Mouse (Mus musculus) erythroblast, adult 5-6 weeks (primary cell): ENCODE measurements around the gene H2al1d. TPM values are rescaled to one million over a fixed set of nuclear protein-coding genes. Genes with fewer than 3 reads are reported as not detected.
"Not testable (repeated sequence)": the region's sequence is repeated elsewhere in the genome, so short reads cannot be mapped to it uniquely, and the experiment has no call there.

ENCODE experiments used
- ATAC-seq: replicated peaks from 2 replicates; pipeline ENCODE4 v1.8.0; 2016; ENCODE audit warnings: moderate number of reproducible peaks, mild to moderate bottlenecking, moderate TSS enrichment, inconsistent platforms; ENCODE audit not compliant: poor library complexity, low FRiP score, severe bottlenecking
- total RNA-seq, 2 experiments: library from RNA; stranded (forward) in 1 of 2; stranded (reverse) in 1 of 2; fragments of 150-400 nt in 1 of 2; fragments of 200-764, 138-1000 nt in 1 of 2; gene quantifications; 2 replicates each; pipeline versions ENCODE4 v1.2.3 to v1.2.4; 2015 to 2017; ENCODE audit warnings: low replicate concordance in 2 of 2

Gene H2al1d
- total RNA-seq (2015; ENCODE audit: low replicate concordance) (not detected in 2 replicates), total RNA-seq (2017; ENCODE audit: low replicate concordance) (not detected in 2 replicates)

DNA sequence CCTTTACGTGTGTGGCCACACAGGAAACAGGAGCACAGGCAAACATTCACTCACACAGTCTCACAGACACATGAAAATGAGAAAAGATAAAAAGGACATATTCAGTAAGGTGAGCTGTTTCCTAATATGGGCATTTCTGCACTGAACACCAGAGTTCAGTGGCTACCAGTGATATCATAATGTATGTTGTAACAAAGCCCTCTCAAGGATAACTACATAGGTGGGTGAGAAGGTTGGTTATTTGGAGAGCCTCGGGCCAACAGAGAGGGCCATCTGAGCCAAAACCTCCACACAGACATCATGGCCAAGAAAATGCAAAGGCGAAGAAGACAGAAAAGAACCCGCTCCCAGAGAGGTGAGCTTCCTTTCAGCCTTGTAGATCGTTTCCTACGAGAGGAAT lies at the start of gene H2al1d:
H2al1d (plus strand) TSS at position 301 of the 400 bp plus-strand sequence.
- ATAC-seq, result not testable (repeated sequence)

DNA sequence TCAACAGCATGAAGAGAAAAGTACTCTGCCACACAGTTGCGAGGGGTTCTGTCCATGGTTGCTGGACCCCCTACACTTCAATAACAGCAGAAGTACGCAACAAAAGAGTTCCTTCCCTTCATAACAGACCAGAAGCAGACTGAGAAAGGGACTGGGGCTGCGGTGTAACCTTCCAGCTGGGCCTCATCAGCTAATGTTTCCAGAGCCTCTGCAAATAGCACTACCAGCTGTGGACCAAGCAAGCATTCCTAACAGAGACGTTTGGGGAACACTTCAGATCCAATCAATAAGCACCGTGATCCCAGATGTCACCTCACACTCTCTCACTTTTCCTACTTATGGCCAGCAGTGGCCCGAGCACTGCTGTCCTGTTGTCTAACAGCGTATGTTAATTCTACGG lies 43.7 kb upstream of the H2al1d start:
- ATAC-seq, result no peak

DNA sequence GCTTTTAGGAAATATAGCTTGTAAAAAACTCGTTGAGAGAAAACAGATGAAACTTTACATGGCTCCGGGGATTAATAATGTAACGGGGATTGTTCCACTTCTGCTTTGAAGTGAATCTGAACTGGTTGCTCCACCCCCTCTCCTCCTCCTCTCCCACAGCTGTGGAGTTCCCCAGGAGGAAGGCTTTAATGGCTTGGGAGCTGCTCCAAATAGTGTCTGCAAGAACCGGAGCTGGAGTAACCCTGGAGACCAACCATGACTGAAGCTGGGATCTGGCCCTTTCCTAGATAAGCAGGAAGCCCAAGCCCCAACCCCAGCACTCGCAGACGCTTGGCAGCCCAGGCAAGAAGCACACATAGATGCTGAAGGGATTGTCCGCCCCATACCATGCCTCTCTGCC lies 40.8 kb upstream of the H2al1d start:
- ATAC-seq, result no peak

DNA sequence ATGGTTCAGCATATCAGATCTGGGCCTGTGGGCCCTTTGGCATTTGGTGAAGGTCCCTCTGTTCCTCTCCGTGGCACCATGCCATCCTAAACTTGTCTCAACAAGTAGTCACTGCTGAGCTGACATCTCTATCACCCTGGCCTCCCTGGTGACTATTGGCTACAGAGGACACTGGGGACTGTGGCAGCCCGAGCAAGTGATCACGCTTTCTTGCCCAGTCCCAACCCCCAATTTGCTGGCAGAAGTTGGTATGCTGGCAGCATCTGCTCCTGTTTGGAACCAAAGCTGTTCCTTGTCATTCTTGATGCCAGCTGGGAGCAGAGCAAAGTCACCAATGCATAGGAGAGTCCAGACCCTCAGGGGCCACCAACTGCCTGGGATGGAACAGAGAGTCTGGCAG lies 39.5 kb upstream of the H2al1d start:
- no peak for ATAC-seq

DNA sequence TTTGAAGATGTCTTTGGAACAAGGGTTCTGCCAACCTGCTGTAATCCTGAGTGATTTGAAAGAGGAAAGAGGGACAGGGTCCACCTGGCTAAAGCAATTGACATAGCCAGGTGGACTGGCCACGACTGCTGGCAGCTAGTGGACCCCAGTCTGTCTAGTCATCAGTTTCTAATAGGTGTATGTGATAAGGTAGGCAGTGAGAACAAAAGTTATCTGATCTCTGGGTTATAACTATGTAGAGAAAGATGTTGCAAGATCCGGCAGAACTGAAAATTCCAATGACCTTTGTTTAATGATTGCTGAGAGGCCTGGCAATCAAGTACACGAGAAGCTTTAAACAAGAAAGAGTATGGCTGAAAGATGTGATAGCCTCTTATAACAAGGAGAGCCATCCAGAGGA lies 35.4 kb upstream of the H2al1d start:
- ATAC-seq, result no peak

DNA sequence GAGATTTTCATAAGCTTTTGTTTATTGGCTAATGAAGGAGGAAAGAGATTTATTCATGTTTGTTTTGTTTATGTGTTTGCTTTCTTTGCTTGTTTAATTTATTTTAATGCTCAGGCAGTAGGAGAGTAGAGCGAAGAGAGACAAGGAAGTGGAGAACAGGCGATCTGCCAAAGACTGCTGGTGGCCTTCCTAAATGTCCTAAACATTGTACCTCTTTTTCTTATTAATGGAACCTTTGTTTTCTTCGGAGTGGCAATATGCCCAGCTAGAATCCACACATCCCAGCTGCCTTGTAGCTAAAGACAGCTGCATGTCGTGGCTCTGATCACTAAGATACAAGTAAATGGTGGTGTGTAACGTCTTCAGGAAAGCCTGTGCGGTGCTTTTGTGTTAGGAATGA lies 31.5 kb upstream of the H2al1d start:
- ATAC-seq, result no peak

DNA sequence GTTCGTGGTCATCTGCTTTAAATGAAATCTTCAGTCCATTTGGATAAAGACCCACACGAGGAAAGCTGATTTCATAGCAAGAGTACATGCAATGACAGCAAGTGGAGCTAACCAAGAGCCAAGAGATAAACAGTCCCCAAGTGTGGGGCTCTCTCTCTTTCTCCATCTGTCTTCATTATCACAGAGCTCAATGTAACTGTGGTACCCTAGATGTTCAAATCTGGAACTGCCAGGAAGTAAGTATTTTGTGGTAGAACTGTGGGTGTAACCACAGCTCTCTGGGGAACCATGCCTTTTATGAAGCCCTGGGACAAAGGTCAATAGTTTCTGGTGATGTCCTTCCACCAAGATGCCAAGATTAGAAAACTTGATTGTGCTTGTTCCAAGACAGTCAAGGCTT lies 27.9 kb upstream of the H2al1d start:
- no peak for ATAC-seq

DNA sequence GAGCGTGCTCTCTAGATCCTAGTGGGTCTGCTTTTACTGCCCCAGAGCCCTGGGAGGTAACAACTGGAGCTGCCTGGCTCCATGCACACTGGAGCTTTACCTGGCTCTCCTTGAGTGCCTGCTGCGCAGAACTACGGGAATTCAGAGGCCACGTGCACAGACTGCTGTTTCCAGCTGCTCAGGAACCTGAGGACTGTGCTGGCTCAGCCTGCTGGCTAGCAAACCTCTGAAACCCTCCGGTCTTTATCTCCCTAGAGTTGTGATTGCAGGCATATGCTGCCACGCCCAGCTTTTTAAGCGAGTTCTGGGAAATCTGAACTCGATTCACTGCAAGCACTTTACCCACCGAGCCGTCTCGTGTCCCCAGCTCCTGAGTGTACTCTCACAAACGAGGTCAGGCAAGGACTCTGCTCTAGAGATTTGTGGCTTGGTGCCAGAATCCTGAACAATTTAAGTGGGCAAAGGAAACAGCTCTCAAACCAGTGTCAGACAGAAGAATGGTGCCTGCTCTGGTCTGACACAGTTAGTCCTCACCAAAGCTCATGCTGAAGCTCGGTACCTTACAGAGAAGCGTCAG lies 20.2 kb upstream of the H2al1d start:
- ATAC-seq, result no peak

DNA sequence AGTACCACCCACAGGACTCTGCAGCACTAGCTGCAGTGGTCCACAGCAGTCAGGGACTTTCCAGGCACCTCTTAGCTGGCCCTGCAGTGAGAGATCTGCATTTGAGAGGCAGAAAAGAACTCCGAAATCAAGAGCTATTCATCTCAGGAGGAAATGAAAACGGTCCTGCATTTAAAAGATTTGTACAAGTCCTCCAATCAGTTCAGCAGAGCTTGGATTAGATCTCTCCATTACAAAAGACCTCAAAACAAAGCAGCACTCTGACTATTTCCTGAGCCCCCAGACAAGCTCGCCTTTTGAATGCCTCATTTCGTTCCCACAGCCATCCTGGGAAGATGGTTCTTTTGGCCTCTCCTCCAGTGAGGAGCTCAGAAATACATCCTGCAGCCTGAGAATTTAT lies 19.4 kb upstream of the H2al1d start:
- ATAC-seq, result no peak

DNA sequence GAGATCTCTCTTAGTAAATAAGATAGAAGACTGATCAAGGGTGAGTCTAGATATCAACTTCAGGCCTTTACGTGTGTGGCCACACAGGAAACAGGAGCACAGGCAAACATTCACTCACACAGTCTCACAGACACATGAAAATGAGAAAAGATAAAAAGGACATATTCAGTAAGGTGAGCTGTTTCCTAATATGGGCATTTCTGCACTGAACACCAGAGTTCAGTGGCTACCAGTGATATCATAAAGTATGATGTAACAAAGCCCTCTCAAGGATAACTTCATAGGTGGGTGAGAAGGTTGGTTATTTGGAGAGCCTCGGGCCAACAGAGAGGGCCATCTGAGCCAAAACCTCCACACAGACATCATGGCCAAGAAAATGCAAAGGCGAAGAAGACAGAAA lies 9.7 kb upstream of the H2al1d start, which contains the start of gene H2al1a:
H2al1a (plus strand) TSS at position 301 of the 400 bp plus-strand sequence.
- not testable (repeated sequence) for ATAC-seq

DNA sequence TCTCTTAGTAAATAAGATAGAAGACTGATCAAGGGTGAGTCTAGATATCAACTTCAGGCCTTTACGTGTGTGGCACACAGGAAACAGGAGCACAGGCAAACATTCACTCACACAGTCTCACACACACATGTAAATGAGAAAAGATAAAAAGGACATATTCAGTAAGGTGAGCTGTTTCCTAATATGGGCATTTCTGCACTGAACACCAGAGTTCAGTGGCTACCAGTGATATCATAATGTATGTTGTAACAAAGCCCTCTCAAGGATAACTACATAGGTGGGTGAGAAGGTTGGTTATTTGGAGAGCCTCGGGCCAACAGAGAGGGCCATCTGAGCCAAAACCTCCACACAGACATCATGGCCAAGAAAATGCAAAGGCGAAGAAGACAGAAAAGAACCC lies 6.5 kb upstream of the H2al1d start, which contains the start of gene H2al1b:
H2al1b (plus strand) TSS at position 301 of the 400 bp plus-strand sequence.
- not testable (repeated sequence) for ATAC-seq

DNA sequence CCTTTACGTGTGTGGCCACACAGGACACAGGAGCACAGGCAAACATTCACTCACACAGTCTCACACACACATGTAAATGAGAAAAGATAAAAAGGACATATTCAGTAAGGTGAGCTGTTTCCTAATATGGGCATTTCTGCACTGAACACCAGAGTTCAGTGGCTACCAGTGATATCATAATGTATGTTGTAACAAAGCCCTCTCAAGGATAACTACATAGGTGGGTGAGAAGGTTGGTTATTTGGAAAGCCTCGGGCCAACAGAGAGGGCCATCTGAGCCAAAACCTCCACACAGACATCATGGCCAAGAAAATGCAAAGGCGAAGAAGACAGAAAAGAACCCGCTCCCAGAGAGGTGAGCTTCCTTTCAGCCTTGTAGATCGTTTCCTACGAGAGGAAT lies 3.3 kb upstream of the H2al1d start, which contains the start of gene H2al1c:
H2al1c (plus strand) TSS at position 301 of the 400 bp plus-strand sequence.
- ATAC-seq, result not testable (repeated sequence)

DNA sequence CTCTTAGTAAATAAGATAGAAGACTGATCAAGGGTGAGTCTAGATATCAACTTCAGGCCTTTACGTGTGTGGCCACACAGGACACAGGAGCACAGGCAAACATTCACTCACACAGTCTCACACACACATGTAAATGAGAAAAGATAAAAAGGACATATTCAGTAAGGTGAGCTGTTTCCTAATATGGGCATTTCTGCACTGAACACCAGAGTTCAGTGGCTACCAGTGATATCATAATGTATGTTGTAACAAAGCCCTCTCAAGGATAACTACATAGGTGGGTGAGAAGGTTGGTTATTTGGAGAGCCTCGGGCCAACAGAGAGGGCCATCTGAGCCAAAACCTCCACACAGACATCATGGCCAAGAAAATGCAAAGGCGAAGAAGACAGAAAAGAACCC lies 3.0 kb downstream of the H2al1d start, which contains the start of gene H2al1e:
H2al1e (plus strand) TSS at position 301 of the 400 bp plus-strand sequence.
- not testable (repeated sequence) for ATAC-seq

DNA sequence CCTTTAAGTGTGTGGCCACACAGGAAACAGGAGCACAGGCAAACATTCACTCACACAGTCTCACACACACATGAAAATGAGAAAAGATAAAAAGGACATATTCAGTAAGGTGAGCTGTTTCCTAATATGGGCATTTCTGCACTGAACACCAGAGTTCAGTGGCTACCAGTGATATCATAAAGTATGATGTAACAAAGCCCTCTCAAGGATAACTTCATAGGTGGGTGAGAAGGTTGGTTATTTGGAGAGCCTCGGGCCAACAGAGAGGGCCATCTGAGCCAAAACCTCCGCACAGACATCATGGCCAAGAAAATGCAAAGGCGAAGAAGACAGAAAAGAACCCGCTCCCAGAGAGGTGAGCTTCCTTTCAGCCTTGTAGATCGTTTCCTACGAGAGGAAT lies 6.2 kb downstream of the H2al1d start, which contains the start of gene H2al1f:
H2al1f (plus strand) TSS at position 301 of the 400 bp plus-strand sequence.
- ATAC-seq, result not testable (repeated sequence)

DNA sequence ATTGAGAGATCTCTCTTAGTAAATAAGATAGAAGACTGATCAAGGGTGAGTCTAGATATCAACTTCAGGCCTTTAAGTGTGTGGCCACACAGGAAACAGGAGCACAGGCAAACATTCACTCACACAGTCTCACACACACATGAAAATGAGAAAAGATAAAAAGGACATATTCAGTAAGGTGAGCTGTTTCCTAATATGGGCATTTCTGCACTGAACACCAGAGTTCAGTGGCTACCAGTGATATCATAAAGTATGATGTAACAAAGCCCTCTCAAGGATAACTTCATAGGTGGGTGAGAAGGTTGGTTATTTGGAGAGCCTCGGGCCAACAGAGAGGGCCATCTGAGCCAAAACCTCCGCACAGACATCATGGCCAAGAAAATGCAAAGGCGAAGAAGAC lies 9.3 kb downstream of the H2al1d start, which contains the start of gene H2al1g:
H2al1g (plus strand) TSS at position 301 of the 400 bp plus-strand sequence.
- ATAC-seq, result not testable (repeated sequence)

DNA sequence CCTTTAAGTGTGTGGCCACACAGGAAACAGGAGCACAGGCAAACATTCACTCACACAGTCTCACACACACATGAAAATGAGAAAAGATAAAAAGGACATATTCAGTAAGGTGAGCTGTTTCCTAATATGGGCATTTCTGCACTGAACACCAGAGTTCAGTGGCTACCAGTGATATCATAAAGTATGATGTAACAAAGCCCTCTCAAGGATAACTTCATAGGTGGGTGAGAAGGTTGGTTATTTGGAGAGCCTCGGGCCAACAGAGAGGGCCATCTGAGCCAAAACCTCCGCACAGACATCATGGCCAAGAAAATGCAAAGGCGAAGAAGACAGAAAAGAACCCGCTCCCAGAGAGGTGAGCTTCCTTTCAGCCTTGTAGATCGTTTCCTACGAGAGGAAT lies 12.6 kb downstream of the H2al1d start, which contains the start of gene H2al1h:
H2al1h (plus strand) TSS at position 301 of the 400 bp plus-strand sequence.
- ATAC-seq, result not testable (repeated sequence)

DNA sequence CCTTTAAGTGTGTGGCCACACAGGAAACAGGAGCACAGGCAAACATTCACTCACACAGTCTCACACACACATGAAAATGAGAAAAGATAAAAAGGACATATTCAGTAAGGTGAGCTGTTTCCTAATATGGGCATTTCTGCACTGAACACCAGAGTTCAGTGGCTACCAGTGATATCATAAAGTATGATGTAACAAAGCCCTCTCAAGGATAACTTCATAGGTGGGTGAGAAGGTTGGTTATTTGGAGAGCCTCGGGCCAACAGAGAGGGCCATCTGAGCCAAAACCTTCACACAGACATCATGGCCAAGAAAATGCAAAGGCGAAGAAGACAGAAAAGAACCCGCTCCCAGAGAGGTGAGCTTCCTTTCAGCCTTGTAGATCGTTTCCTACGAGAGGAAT lies 15.7 kb downstream of the H2al1d start, which contains the start of gene H2al1i:
H2al1i (plus strand) TSS at position 301 of the 400 bp plus-strand sequence.
- not testable (repeated sequence) for ATAC-seq

DNA sequence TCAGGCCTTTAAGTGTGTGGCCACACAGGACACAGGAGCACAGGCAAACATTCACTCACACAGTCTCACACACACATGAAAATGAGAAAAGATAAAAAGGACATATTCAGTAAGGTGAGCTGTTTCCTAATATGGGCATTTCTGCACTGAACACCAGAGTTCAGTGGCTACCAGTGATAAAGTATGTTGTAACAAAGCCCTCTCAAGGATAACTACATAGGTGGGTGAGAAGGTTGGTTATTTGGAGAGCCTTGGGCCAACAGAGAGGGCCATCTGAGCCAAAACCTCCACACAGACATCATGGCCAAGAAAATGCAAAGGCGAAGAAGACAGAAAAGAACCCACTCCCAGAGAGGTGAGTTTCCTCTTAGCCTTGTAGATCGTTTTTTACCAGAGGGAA lies 18.9 kb downstream of the H2al1d start, which contains the start of gene H2al1j:
H2al1j (plus strand) TSS at position 301 of the 400 bp plus-strand sequence.
- not testable (repeated sequence) for ATAC-seq

DNA sequence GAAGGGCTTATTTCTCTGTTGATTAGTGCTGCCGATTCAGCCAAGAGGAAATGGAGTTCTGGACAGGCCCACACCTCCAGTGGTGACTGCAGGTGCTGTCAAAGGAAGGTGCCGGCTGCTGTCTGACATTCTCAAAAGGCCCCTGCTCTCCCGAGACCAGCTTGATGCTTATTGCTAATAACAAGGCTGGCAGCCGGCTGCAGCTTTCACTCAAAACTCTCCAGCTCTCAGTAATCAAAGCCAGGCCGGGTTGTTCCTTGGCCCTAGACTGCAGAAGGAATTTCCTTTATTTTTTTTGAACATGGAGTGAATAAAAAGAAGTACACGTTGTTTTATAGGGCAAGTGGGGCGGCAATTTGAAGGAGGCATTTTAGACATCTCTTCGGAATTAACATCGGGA lies 37.1 kb downstream of the H2al1d start:
- no peak for ATAC-seq

DNA sequence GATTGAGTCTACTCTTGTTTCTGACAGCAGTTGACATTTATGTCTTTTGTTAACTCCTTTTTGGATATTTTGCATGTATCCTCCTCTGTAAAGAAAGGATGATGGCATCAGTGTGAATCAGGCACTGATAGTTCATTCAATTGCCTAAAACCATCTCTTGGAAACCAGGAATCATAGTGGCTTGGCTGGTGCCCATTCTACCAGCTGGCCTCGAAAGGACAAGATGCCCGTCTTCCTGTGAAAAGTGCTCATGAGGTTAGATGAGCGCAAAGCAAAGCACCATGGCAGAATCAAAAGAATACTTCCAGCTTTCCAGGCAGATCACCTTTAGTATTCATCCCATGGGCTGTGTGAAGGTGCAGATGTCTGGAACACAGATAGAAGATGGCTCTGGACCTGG lies 38.1 kb downstream of the H2al1d start:
- ATAC-seq, result no peak
